Mouse (Mus musculus) lung, postnatal 0 days (tissue): ENCODE data around the gene Hivep3.

ENCODE experiments used
- CTCF ChIP-seq: IDR thresholded peaks from 2 replicates; pipeline ENCODE4 v1.5.1; 2016; ENCODE audit warnings: antibody characterized with exemption, mild to moderate bottlenecking
- EP300 ChIP-seq: IDR thresholded peaks from 2 replicates; pipeline ENCODE4 v1.6.1; 2016; ENCODE audit warnings: antibody characterized with exemption, mild to moderate bottlenecking, control low read depth

DNA sequence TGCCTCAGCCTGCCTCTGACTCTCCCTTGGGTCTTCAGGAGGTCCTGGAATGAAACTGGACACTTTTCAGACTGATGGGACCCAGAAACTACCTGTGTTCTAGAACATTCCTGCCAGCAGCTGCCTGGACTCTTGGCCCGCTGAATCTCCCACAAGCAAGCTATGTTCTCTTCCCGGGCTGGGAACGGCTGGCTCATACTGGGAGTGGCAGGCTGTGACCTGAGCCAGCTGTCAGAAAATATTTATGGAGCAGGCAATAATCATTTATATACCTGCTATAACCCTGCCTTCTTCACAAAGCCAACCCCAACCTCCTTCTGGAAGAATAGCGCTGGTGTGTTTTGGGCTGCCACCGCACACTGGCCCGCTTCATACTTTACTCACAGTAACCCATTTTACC is 434.2 kb downstream of the Hivep3 start:
- TF ChIP-seq EP300 (no peak), CTCF (no peak)
